Mouse (Mus musculus) spleen, adult 12 weeks (tissue): ENCODE results near the gene Bag5.

ENCODE experiments used
- DNase-seq: peaks from one replicate; pipeline ENCODE4 v3.0.0; 2022; ENCODE audit warnings: low spot score

Gene Bag5

GRCm38 (mm10) chr12:111697708-111698107 is 15.3 kb downstream of the Bag5 start:
- no peak for DNase-seq

- DNase-seq: no peak
Measured at GRCm38 (mm10) chr12:111696239-111696638, 16.8 kb downstream of the Bag5 start.

DNA sequence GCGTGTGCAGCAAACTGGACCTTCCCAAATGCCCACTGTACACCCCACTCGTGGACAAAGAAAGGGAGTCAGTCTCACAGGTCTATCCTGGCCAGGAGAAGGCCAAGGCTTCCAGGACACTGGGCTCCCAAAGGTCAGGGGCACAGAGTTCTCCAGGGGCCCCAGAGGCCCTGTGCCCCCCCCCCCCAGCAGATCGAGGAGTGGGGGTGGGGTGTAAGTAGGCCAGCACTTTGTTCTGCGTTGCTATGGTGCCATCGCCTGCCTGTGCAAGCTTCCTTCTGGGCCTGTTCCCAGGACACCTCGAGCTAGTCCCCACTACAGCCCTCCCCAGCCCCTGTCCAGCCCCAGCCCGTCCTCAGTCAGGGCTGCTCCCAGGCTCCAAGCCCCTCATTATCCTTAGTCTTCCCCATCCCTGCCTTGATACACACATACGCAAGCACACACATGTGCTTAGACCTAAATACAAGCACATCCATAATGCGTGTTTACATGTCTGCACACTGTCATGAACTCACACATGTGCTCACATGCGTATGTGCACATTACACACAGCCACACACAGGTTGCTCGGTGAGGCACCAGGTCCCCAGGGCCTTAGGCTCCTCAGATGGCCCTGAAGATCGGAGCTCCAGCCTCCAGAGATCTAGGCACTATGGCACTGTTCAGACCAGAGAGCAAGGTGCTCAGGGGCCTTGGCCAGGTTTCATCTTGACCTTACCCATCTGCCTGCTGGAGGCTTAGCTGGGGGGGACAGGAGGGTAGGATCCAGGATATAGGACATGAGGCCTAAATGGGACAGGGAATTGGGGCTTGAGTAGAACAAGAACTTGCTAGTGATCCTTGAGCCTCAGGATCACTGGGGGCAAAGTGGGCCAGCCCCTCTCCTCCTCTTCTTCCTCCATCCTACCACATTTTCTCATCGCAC is 17.9 kb downstream of the Bag5 start:
- no peak for DNase-seq

DNA sequence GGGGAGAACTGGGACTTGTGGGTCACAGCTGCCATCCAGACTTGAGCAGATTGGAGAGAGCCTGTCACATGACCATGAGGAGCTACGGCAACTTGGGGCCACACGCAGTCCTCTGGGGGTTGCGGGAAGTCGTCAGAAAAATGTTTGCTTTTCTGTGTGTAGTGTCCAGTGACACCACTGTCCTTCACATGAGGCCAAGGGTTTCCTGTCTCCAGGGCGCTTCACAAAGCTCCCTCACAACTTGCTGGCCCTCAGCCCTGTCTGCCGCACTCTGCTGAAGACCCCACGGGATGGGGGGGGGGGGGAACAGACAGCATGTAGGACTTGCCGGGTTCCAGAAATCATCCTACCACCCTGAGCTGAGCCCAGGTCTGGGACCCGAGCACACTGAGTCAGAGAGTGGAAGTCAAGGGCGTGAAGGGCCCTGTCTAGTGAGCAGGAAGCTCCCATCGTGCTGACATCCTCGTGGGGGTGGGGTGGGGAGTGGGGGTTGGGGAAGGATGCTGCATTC is 18.7 kb downstream of the Bag5 start:
- DNase-seq: no peak

DNA sequence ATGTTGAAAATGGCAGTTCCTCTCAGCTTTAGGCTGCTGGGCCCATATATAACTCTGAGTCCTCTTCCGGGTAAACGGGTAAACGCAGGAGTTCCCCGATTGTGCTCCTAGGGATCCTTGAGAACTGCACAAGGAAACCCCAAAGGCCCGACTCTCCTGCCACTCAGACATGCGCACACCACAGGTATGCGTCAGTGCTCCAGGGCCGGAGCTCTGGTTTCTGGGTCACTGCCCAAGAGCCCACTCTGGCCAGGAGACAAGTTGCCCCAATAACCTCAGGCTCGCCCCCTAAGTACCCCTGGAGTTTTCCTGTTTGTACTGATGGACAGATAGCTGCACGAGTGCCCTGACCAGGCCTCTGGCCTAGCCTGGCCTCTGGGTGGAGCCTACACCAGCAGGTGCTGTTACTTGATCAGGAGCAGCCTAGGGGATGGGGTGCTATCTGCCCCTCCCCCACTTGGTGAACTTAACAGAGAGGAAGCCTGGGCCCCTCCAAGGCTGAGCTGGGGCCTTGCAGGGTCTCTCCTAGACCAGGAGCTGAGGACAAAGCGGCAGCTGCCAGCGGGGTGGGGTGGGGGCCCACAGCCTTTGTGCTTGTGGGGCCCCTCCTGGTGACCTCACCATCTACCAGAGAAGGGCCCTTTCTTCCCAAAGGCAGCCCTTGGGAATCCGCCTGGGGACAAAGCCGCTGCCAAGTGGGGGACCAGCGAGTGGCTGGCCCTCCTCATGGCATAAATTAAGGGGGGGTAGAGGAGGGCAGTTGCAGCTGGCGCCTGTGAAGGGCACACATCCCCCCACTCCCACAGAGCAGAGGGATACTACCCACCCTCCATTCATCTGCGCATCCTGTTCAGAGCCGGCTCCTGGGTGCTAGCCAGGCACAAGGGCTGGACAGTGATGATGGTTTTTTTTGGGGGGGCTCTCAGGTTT is 19.5 kb downstream of the Bag5 start:
- no peak for DNase-seq

DNA sequence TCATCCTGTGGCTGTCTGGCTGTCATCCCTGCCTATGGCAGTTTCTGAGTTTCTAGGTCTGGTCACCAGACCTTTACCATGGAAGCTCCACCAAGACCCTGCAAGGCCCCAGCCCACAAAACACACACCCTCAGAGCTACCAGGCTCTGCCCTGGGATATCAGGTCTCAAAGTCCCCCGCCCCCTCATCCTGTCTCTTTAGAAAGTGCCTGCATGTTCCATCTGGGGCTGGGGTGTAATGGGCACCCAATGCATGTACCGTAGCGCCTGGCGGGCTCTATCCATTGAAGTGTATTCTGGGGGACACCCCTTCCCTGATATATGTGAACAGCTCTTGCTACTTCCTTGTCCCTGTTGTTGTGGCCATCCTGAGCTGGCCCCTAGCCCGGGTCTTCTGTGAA is 20.2 kb downstream of the Bag5 start:
- no peak for DNase-seq

DNA sequence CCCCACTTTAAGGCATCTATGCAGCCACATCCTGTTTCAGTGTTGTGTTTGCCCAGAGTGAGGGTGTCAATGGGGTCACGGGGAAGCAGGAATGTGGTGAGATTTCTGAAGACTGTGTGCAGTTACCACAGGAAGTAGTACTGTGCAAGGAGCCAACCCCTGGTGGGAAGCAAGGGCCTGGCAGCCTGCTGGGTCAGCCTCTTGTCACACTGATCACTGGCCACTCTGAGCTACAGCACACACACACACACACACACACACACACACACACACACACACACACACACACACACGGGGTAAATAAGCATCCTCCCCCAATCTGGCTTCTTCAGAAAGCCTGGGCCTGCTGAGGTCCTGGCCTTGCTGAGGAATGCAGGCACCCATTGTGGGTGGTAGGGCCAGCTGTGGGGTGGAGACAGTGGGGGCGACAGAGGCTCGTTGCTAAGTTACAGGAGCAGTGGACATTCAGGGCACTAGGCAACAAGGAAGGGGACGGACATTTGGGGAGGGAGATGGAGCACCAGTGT is 21.6 kb downstream of the Bag5 start:
- no peak for DNase-seq

GRCm38 (mm10) chr12:111689426-111689825 is 23.6 kb downstream of the Bag5 start:
- no peak for DNase-seq

DNA sequence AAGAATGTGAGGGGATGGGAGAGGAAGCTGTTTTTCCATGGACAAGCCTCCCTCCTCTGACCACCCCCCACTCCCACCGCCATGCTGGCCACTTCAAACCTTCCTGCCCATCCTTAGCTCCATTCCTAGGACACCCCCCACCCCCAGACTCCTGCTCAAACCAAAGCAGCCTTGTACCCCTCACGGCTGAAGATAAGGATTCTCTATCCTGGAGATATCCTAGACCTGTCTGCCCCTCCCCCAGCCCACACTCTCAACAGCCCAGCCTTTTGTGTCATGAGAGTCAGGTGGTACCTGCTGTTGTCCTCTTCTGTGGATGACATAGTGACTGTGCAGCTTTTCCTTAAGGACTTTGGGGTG is 25.0 kb downstream of the Bag5 start:
- no peak for DNase-seq

DNA sequence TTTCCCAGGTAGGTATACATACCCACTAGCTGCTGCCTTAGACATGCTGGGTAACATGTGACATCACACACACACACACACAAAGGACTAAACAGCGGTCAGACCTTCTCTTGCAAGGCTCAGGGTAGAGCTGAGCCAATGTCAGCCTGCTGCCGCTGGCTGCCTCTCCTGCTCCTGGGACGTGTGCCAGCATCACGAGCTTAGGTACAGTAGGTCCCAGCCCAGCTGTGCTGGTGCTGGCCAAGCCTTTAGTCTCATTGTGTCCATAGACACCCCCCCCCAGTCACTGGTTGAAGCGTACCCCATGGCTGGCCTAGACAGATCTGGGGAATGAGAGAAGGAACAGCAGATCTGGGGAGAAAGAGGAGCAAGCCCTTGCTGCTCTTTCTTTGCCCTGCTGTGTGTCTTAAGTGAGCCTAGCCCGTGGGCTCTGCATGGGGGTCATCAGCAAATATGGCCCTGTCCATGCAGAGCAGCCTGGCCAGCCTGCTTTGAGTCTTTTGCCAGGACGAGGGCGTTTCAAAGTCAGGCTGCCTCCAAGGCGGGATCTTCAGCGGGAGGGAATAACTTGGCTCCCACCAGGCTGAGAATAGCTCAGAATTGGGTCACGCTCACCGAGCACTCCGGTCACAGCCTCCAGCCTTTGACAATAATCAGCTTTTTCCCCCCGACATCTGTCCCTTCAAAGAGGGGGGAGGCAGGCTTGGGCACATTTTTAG is 25.5 kb downstream of the Bag5 start:
- no peak for DNase-seq

DNA sequence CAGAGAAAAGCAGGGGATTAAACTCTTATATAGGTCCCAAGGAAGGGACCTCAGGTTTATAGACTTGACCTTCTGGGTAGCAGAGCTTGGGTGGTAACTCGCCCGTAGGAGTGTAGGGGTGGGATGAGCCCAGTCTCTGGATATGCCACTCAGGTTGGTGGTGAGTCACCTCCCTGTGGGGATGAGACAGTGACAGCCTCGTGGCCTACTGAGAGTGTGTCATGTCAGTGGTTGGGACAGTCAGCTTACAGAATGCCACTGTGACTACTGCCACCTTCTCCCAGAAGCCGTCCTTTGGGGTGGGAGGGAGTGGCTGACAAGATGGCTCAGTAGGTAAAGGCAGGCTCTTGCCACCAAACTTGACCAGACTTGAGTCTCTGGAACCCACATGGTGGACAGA is 26.7 kb downstream of the Bag5 start:
- no peak for DNase-seq

DNA sequence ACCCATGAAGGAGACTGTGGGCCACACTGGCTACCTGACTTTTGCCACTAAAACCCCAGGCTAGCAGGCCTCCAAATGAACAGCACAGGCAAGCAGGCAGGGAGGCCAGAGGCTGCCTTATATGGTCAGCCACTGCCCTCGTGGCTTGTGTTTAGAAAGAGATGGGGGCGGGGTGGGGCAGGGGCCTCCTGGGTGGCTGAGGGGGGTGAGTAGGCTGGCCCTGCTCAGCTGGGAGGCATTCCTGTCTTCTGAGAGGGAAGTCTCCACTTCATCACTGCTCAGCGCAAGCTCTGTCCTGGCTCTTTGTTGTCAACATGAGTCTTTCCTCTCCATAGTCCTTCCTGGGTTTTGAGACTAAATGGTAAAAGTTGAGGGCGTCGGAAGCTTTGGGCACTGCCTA is 30.3 kb downstream of the Bag5 start:
- no peak for DNase-seq

DNA sequence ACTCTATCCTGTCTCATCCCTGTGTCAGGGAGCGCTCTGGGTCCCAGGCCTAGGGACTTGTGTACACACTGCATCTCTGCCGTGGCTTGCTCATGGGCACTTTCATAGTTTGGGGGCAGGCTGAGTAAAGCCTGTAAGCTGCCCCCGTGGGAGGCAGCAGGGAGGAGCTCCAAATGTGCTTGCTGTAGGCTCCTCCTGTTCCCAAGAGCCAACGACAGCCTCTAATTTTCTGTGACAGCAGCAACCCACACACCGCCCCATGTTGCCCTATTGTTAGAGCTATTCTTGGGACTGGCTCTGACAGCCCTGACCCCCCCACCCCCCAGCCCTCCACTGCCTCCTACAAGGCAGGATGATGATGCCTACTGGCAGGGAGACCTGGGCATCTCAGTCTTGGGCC is 31.1 kb downstream of the Bag5 start:
- no peak for DNase-seq

DNA sequence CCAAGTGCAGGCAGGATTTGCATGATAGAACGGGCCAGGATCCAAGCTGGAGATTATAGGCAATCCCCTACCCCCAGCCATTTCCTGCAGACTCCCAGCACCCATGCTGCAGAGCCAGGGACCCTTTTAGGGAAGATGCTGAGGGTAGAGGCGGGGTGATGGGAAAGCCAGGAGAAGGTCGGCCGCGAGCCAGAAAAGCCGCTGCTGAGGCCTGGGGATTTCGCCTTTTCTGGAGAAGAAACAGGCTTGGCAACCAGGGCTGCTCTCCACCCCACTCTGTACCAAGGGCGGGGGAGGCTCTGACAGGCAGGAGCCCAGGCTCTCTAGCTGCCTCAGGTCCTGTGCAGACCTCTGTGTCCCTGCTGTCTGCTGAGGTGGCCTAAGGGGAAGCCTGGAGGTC is 31.8 kb downstream of the Bag5 start:
- no peak for DNase-seq

DNA sequence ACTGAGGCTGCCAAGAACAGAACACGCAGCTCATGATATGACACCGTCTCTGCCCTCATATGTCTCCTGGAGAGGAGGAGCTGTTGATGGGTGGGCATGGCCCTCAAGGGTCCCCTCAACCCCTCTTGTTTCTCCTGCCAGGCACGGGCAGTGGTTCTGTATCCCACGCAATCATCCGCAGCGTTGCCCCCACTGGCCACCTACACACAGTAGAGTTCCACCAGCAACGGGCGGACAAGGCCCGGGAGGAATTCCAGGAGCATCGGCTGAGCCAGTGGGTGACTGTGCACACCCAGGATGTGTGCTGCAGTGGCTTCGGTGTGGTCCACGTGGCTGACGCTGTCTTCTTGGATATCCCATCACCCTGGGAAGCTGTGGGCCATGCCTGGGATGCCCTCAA is 32.4 kb downstream of the Bag5 start:
- no peak for DNase-seq

- DNase-seq: no peak
Measured at GRCm38 (mm10) chr12:111678997-111679396, 34.1 kb downstream of the Bag5 start.

DNA sequence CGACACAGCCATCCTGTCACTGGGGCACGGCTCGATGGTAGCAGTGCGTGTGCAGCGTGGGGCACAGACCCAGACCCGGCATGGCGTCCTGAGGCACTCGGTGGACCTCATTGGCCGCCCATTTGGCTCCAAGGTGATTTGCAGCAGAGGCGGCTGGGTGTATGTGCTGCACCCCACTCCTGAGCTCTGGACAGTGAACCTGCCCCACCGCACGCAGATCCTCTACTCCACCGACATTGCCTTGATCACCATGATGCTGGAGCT is 34.5 kb downstream of the Bag5 start:
- no peak for DNase-seq

DNA sequence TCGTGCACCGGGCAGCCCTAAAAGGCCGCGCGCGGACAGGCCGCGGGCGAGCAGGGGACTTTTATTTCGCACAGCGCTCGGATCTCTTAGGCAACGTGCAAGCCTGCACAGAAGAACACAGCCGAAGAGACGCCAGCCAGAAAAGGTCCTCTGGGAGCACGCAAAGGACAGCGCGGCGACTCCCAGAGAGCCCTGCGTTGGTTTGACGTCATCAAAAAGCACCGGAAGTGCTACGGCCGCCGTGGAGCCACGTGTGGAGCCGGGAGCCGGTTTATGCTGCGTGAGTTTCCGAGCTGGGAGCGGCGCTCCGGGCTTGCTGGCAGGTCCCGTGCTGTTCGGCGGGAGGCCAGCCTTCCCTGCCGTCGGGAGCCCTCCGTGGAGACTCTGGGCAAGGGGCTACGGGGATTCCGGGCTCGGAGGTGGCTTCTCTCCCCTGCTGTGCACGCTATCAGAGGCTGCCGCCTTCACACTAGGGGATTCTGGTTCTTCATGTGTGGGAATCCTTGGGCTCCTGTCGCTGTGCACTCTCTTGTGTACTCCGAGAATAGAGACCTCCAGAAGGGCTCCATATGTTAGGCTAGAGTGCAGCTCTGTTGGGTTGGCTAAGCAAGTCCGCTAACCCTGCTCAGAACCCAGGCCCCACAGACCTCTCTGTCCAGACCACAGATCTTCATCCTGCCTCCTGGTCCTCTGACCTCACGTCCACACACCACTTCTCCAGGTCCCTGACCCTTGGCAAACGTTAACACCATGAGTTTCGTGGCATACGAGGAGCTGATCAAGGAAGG is 35.0 kb downstream of the Bag5 start, which contains the start of gene Trmt61a:
Trmt61a (plus strand) TSS at position 224 of the 788 bp plus-strand sequence.
- peak; percentile 81 for DNase-seq

GRCm38 (mm10) chr12:111677421-111677820 is 35.6 kb downstream of the Bag5 start:
- no peak for DNase-seq

GRCm38 (mm10) chr12:111675797-111676580 is 37.1 kb downstream of the Bag5 start:
- DNase-seq: no peak
